Mouse (Mus musculus) cerebellum, adult 2 months (tissue): Measurements from ENCODE around the gene Plcb3.

Experiments
- CTCF ChIP-seq: fragments of 200-500 bp; IDR thresholded peaks from 2 replicates; pipeline ENCODE4 v1.5.1; 2011; ENCODE audit warnings: low read depth, mild to moderate bottlenecking, control low read depth, low read length, moderate library complexity, borderline replicate concordance; ENCODE audit not compliant: insufficient read depth
- POLR2A ChIP-seq: fragments of 200-500 bp; IDR thresholded peaks from 2 replicates; pipeline ENCODE4 v1.6.1; 2011; ENCODE audit warnings: low read length, control low read depth, borderline replicate concordance; ENCODE audit not compliant: insufficient read depth

GRCm38 (mm10) chr19:6918321-6918720 is 57.9 kb downstream of the Plcb3 start:
- TF ChIP-seq POLR2A, result no peak
- TF ChIP-seq CTCF, result no peak
